Mouse (Mus musculus) layer of hippocampus, adult 9-11 months (tissue): ENCODE results near the gene Tbx1.
"Not testable (repeated sequence)": the region's sequence is repeated elsewhere in the genome, so short reads cannot be mapped to it uniquely, and the experiment has no call there.

Experiments
- DNase-seq: peaks from one replicate; pipeline ENCODE4 v3.0.0; 2022

Gene Tbx1

DNA sequence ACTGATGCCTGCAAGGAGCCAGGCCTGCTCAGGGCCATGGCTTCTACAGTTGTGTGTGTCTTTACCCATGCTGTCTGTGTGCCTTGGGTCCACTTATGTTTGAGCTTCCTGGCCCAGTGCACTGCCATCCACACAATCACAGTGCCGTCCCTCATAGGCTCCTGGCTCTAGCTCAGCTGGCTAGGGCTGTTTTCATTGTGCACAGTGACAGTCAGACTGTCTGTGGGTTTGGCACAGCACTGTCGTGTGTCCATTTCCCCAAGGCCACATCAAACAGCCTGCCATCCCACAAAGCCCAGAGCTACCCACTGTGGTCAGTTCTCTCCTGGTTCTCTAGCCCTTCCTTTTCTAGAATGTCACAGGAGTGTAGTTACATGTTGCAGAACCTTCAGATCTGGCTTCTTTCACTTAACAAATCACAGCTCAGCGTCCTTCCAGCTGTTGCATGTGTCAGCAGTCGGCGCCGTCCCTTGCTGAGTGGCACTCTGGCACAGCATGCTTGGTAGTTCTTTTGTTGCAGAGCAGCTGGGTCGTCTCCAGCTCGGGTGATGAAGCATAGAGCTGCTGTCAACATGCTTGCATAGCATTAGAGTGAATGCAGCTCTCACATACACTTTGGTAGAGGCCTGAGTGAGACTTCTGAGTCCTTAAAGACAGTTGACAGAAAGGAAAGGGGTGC lies 47.2 kb downstream of the Tbx1 start:
- DNase-seq: peak; percentile 32

DNA sequence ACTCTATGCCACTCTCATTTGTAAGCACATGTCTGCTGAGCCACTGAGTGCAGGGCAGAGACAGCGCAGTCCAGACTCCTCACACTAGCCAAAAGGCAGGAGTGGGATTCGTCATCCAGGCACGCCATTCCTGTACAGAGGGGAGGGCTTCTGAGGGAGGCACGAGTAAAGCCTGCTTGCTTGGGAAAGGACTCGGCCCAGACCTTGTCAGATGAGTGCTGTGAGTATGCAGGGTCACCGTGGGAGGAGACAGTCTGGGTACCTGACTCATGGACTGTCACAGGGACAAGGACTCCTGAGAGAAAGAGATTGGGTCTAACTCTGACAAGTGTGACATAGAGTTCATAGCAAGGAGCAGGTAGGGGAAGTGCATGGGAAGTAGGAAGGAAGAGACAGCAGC lies 51.2 kb downstream of the Tbx1 start:
- DNase-seq: no peak

DNA sequence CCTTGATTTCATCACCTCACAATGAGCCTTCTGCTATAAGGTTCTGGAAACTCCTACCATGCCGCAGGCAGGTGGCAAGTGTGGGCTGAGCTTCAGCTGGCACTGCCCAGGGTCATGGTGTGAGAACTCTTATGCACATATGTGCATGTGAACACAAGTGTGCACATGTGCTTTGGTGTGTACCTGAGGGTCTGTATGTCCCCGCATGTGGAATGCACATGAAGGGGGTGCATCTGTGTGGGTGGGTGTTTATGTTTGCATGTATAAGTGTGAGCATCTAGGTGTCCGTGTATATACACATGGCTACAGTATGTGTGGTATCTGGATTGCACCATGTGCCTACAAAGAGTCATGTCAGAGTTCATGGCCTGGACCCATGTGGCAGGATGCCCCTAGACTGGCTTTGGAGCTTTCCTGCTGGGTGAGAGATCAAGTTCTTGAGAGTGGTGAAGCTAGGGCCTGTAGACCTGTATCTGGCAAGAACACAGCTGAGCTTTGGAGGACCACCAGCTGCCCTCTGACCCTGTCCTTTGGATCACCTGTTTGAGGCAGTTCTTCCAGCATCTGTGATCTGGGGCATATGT lies 53.0 kb downstream of the Tbx1 start:
- DNase-seq: no peak

DNA sequence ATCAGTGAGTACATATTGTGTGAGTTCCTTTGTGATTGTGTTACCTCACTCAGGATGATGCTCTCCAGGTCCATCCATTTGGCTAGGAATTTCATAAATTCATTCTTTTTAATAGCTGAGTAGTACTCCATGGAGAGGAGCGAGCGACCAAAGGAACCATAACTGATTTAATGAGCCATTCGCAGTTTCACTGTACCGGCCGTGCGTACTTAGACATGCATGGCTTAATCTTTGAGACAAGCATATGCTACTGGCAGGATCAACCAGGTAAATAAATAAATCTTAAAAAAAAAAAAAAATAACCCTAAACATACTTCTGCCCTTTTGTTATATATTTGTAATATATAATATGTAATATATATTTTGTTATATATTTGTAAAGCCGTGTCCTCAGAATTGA lies 57.4 kb downstream of the Tbx1 start:
- DNase-seq: not testable (repeated sequence)
